Mouse (Mus musculus): Measurements from ENCODE around the gene Asb15.

The Asb15 gene

GRCm38 (mm10) chr6:24605631-24606030 lies 77.7 kb downstream of the Asb15 start:
- intact Hi-C loops (cut with DNase I), result no loop called here

- intact Hi-C loops (cut with DNase I), result no loop called here
These were observed 78.6 kb downstream of the Asb15 start for GRCm38 (mm10) chr6:24606512-24606911.

- intact Hi-C loops (cut with DNase I), result no loop called here
These were observed 79.6 kb downstream of the Asb15 start for GRCm38 (mm10) chr6:24607531-24607930.

GRCm38 (mm10) chr6:24608129-24608528 lies 80.2 kb downstream of the Asb15 start:
- intact Hi-C loops (cut with DNase I), result no loop called here

- intact Hi-C loops (cut with DNase I), result no loop called here
These were observed 80.7 kb downstream of the Asb15 start for GRCm38 (mm10) chr6:24608682-24609081.

GRCm38 (mm10) chr6:24609531-24609930 lies 81.6 kb downstream of the Asb15 start:
- intact Hi-C loops (cut with DNase I), result no loop called here

- intact Hi-C loops (cut with DNase I), result no loop called here
These were observed 82.4 kb downstream of the Asb15 start for GRCm38 (mm10) chr6:24610358-24610757.

GRCm38 (mm10) chr6:24612074-24612755 lies 84.3 kb downstream of the Asb15 start:
- intact Hi-C loops (cut with DNase I), result no loop called here

- intact Hi-C loops (cut with DNase I), result no loop called here
These were observed 85.4 kb downstream of the Asb15 start for GRCm38 (mm10) chr6:24613346-24613745.

- intact Hi-C loops (cut with DNase I), result no loop called here
These were observed 86.0 kb downstream of the Asb15 start for GRCm38 (mm10) chr6:24613918-24614317.

- intact Hi-C loops (cut with DNase I), result no loop called here
These were observed 88.8 kb downstream of the Asb15 start for GRCm38 (mm10) chr6:24616746-24617145.

- intact Hi-C loops (cut with DNase I), result no loop called here
These were observed 91.5 kb downstream of the Asb15 start for GRCm38 (mm10) chr6:24619285-24620045.

- intact Hi-C loops (cut with DNase I), result no loop called here
These were observed 93.0 kb downstream of the Asb15 start for GRCm38 (mm10) chr6:24620936-24621335.

GRCm38 (mm10) chr6:24622098-24622497 lies 94.2 kb downstream of the Asb15 start:
- intact Hi-C loops (cut with DNase I), result no loop called here
